Mouse (Mus musculus) embryo, embryonic 9.5 days (tissue): ENCODE results near the gene Osbpl10.

ENCODE experiments used
- DNase-seq: peaks from one replicate; pipeline ENCODE4 v3.0.0-alpha.2; 2017; ENCODE audit errors: extremely low spot score

The Osbpl10 gene

DNA sequence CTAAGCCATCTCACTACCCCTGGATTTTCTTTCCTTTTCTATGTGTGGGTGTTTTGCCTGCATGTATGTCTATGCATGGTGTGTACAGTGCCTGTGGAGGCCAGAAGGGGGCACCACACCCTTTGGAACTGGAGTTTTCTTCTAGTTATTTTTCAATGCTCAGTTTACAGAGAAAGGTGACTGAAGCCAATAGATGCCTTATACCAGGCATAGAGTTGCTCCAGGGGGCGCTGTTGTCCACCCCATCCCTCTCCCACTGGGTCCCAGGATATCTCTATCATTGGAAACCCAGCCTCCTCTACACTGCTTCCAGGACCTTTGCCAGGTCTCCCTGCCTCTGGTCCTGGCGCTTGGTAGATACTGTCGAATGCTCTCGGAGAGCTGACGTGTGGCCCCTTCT is 184.7 kb downstream of the Osbpl10 start:
- DNase-seq, result peak; percentile 59

DNA sequence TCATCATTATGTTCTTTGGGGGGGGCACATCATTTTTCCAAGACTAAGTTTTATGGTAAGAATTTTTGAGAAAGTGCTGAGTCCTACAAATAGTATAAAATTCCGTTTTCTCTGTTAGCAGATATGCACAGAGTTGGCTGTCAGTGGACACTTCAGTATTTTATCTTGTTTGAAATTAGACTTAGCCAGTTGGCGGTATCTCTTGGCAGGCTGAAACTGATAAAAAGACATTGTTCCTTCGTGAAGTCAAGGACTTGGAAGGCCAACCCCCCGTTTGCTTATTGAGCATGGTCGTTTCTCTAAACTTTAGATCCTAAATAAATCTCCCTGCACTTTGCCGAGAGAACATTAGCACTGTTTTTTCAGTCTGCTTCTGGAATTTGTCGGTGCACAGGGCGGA is 185.3 kb downstream of the Osbpl10 start:
- DNase-seq, result no peak

DNA sequence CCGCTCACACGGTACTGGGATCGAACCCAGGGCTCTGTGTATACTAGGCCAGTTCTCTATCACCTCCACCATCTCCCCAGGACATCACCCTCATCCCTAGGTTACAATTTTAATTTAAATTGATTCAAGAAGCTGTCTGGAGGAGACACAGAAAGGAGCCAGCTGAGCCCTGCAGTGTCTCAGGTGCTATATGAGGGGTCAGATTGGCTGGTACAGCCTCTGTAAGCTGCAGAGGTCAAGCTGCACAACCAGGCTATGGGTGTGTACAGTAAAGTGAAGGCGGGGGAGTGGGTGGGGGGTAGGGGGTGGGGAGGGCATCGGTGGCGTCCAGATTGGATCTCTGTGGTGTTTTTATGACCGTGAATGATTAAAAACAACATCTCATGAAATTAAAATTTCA is 186.0 kb downstream of the Osbpl10 start:
- DNase-seq, result no peak

DNA sequence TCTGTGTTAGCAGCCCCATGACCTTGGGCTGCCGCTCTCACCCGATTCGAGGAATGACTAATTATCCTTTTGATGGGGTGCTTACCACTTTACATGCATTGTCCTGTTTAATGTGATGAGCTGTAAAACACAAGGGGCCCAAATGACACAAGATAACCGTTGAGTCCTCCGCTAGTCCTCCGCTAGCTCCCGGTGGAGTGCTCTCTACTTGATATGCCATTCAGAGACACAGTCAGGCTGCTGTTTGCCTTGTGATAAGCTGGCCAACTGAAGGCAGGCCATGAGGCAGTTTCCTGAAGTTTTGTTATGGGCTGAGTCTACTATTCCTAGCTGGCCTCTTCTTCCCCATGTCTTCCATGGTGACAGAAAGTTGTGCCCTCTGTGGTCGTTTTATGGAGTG is 187.6 kb downstream of the Osbpl10 start:
- no peak for DNase-seq

DNA sequence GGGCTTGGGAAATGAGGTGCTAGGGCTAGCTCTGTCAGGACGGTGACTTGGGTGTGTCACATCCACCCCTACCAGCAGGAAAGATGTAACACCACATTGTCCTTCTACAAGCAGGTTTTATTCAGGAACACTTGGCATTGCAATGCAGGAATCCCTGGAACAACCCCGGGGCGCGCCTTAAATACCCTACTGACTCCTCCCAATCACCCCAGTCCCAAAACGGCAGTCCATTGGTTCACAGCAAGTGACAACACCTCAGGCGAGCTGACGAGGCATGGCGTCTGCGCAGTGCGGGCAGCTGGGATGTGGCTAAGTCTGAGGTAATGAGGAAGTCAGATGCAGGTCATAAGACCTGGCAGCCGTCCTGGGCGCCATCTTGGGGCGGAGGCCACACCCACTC is 191.2 kb downstream of the Osbpl10 start:
- DNase-seq, result no peak

DNA sequence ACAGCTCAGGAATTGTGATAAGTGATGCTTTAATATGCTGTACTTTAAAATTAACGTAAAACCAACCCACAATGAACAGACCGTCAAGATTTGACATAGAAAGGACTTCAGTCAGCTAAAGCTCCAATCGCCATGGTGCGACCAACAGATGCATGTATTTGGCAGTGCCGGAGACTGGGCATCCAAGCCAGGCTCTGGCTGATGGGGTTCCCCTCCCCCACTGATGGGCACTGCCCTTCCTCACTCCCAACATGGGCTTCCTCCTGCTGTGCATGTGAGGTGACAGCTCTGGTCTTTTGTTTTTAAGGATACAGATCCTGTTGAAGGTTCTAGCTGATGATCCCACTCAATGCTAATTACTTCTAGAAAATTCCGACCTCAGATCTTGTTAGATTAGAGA is 193.7 kb downstream of the Osbpl10 start:
- DNase-seq, result no peak

DNA sequence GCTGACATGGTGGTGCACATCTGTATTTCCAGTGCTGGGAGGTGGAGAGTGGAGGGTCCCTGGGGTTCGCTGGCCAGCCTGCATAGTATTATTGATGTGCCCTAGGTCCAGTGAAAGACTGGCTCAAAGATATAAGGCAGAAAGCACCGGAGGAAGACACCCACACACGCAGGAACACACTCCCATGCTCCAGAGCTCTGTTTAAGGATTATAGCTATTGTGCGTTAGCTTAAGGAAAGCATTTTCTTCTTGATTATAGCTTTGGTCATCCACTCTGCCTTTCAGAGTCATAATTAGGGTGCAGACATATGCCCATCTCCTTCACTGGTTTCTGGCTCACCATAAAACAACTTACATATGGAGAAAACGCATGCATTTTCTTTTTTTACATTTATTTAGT is 200.8 kb downstream of the Osbpl10 start:
- no peak for DNase-seq

DNA sequence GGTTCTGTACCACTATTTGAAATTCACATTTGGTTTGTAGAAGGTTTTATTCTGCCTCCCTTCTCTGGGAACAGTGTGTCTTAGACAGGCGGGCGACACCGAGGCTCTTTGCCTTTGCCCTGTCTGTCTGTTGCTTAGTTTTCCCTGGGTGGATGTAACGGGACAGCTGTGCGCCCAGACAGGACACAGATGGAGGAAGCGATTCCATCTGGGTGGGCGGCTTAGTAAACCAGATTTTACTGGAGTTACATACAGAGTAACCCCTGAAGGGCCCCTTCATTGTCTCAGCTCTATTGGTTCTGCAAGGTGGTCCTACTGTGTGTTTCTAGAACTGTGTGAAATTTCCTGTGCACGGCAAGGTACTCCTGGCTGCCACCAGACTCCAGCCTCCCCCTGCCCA is 201.6 kb downstream of the Osbpl10 start:
- no peak for DNase-seq

DNA sequence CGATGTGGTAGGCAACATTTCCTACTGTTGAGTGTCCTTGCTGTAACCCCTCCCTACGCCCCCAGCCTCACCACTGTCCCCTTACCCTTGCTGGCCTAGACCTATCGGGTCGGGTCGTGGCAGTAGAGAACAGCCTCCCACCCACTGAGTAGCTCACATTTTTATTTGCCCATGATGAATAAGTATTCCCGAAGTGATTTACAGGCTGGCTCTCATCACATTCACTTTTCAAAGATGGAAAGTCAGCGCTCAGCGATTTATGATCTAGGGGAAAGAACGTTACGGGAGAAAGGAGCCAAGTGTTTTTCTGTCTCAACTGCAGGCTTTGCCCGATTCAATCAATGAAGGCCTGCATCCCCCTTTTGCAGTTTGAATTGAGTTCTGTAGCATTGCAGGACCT is 208.0 kb downstream of the Osbpl10 start:
- no peak for DNase-seq

DNA sequence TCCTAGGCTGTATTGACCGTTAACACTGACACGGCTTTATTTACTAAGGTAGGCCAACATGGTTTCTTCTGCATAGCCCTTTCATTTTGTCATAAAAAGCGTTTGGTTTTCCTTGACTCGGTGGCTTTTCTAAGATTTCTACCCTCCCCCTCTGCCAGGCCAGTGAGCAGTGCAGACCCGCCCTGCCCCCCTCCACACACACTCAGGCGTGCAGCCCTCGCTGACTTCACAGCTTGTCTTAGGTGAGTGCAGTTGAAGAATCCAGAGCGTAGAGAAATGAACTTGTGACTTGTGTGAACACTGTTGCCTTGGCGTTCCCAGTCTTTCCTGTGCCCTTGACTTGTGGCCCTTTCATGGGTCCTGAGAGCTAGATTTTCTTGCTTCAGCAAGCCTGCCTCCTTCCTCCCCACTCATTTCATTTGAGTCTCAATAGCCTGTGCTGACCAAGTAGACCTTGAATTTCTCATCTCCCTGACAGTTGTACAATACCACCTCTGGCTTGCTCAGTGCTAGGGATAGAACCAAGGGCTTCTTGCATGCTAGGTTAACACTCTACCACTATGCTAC is 212.1 kb downstream of the Osbpl10 start:
- DNase-seq, result no peak

DNA sequence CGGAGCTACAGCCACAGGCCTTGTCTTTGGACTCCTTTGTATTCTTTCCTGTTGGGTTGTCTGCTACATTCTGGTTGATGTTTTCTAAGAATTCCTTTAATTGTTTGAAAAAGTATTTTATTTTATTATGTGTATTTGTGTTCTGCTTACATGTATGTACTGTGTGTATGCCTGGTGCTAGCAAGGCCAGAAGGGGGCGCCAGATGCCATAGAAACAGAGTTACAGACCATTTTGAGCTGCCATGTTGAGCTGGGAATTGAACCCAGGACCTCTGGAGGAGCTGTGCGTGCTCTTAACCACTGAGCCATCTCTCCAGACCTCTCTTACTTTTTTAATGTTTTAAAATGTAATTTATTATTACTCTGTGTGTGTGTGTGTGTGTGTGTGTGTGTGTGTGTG is 214.5 kb downstream of the Osbpl10 start:
- DNase-seq, result no peak

DNA sequence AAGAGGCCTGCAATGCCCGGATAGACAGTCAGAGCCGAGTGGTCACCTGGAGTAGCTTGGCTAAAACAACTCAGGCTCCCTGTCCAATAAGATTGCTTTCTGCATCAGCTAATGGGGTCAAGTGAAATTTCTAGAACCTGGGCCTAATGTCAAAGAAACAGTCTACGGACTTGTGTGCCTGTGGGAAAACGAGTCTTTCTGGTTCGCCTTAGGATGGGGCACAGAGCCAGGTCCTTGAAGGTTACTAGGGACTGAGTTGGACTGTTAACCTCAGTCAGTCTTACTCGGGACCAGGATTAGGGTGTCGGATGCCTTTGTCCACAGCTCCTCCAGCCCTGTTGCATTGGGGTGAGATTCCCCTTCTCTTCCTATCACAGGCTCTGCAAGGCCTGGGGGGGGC is 218.7 kb downstream of the Osbpl10 start:
- DNase-seq, result no peak

DNA sequence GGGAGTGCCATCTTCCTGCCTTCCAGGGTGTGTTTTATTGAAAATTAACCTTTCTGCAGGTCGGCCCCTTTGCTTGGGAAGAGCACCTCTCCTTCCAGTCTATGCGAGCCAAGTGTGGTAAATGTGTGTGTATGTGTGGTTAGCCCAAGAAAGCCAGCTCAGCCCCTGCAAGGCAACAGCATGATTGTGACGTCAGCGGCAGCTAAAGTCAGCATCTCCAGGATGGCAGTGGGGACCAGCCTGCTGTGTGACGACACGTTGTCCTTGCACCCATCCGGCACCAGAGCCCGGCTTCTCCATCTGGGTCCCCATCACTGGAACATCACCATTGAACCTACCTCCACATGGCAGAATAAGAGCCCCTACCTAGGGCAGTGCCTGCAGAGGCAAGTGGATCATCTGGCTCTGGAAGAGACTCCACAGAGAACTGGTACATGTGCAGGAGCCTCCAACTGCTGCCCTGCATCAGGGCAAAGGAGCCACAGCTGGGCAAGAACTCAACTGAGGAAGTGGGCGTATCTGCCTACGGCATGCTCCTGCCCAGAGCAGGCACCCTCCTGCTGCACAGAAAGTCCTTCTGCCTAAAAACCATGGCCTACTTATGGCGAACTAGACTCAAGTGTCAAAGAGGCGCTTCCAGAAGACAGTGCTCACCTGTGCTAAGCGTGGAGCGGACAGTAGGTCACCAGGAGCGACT is 221.9 kb downstream of the Osbpl10 start:
- no peak for DNase-seq

DNA sequence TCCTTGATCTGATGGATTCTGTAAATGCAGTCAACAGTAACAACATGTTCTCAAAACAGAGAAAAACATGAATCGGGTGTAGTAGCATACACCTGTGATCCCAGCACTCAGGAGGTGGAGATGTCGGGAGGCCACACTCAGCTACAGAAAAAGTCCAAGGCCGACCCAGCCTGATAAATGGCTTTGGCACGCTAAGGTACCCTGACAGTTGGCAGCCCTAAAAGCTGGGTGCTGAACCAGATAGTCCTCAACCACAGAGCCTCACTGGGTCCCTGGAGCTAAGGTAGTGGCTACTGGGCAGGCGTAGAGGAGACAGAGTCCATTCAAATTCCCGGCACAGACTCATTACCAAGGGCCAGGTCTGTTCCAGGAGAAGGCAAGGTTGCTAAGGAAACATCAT is 222.9 kb downstream of the Osbpl10 start:
- no peak for DNase-seq

DNA sequence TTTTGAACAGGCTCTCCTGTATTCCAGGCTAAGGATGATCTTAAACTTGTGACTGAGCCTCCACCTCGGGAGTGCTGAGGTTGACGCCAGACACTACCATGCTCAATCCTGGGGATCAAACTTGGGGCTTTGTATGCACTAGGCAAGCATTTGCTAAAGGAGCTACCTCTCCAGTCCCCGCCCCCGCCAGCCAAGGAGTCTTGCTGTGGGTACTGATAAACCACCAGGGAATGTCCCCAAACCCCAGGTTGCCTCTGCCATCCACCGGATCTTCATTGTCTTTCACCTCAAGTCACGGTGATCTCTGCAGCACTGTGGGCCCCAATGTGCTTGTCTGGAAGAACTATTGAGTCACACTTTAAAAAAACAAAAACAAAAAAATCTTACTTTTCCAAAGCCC is 224.8 kb downstream of the Osbpl10 start:
- no peak for DNase-seq

DNA sequence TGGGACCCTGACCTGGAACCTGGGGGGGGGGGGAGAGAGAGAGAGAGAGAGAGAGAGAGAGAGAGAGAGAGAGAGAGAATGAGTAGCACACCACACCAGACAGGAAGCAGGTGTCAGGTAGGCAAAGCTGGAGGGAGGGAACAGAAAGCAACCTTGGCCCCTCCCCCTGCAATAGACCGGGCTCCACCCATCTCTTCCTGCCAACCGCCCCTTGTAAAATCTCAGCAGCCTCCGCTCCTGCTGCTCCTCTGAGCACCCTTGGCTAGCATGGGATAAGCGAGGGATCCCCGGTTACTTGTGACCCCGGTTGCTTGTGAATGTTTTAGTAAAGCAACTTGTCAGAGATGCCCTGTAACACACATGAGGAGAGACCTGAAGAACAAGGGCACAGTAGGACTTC is 227.1 kb downstream of the Osbpl10 start:
- DNase-seq, result peak; percentile 10

DNA sequence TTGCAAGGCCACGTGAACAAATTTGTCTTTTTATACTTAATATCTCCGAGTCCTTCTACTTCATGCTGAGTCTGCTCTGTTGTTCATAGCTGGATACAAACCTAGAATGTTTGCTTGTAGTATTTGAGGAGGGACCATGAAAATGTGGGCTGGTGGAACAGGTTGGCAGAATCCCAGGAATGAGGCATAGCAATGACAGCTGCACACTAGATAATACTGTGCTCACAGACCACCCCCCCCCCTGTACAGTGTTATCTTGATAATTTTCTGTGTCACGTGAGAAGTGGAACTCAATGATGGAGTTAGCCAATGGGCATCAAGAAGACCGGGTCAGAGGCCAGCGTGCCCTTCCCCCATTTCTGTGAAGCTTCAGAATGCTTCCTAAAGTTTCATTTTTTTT is 227.8 kb downstream of the Osbpl10 start:
- no peak for DNase-seq

DNA sequence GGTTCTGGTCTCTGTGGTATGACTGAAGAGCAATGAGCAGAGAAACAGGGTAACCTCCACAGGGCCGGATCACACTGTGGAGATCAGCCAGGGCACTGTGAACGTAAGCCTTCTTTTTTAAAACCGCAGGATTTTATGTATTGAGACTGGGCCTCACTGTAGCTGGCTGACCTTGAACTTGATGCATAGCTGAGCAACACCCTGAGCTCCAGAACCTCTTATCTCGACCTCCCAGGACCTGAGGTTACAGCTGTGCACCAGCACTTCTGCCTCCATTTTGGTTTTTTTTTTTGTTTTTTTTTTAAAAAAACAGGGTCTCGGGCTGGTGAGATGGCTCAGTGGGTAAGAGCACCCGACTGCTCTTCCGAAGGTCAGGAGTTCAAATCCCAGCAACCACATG is 231.4 kb downstream of the Osbpl10 start:
- DNase-seq, result no peak

DNA sequence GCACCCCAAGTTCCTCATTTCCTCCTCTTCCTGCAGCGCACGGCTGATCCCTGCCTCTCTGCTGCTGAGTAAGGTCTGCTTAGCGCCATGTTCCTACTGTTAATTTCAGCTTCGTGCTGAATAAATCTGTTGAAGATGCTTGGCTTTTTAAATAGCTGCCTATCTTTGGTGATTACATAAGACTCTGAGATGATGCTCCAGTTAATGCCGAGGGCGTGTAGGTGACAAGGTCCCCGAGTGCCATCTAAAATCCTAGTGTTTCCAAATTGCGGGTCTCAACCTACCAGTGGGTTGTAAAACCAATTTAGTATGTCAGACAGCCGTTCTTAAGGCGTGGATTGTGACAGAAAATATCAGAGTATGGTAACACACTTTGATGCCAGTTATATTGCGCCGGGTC is 232.2 kb downstream of the Osbpl10 start:
- DNase-seq, result no peak

DNA sequence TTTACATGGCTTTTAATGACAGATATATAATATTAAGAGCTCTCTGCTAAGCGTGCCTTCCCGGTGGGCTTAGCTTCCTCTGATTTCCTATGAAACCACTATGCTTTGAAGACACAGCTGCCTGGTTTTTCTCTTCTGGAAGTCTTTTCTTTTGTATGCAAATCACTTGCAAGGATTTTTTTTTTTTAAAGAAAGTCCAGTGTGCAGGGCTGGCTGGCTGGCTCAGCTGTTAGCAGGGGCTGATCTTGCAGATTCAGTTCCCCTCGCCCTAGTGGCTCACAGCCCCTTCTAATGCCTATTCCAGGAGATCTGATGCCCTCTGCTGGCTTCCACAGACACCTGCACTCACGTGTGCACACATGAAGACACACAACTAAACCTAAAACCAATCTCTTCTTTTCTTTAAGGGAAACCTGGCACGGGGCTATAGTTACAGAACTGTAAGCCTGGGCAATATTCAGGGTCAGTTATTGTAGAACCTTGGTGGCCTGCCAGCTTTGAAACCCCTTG is 235.4 kb downstream of the Osbpl10 start:
- no peak for DNase-seq

DNA sequence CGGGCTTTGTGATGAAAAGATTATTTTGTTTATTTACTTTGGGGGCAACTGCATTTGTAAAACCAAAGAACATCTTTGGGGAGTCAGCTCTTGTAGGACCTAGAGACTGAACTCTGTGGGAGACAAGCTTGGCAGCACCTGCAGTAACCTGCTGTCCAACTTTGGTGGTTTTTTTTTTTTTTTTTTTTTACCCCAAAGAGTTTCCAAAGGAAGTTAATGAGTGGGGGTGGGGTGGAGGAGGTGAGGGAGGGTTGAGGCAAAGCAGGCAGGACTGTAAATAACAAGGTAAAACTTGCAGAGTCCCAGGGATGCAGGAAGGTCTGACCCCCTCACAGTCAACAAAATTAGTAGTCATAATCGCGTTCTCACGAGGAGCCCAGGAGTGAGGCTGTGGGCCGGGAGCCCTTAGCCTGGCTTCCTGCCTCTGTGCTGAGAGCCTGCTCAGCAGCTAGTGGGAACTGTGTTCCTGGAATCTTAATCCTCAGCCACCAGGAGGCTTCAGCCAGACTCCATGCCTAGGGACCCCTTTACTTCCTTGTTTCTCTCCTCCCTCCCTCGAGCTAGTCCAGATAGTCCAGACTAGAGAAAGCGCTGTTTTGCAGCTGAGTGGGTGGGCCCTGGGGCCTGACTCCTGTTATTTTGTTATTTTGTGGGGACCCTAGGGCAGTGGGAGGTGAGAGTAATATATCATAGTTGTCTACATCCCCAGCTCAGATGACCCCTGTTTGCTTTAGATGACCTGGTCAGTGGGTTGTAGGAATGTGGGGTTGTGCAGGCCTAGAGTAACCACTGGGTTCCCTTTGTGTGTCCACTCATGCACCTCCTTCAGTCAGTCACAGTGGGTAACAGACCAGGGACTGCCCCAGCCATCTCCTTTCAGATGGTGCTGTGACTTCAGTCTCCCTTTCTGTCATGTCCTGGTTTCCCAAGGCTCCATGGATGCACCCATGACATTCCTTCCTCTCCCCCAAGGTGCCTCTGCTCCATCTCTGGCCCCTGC is 236.5 kb downstream of the Osbpl10 start:
- DNase-seq, result peak; percentile 42

DNA sequence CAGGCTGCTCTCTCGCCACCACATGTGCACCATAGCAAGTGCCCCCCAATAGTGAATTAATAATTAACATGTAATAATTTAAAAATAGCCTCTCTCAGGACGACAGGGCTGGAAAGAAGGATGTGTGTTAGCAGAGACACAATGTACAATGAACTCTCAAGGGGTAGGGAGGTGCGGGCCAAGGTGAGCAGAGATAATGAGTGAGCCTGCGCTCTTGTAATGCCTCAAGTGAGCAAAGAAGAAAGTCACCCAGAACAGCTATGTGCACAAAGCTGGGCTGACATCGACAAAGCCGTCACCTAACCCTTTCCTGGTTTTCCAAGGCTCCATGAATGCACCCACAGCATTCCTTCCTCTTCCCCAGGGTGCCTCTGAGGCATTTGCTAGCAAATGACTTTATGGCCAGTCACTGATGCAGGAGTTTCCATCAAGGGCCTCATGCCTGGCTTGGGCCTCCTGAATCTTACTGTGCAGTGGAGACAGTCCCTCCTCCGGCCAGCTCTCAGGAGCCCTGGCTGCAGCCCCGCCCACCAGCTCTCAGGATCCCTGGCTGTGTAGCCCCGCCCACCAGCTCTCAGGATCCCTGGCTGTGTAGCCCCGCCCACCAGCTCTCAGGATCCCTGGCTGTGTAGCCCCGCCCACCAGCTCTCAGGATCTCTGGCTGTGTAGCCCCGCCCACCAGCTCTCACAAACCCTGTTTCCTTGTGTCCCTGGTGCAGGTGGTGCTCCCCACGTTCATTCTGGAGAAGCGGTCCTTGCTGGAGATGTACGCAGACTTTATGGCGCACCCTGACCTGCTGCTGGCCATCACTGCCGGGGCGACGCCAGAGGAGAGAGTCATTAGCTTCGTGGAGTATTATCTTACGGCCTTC is 237.7 kb downstream of the Osbpl10 start:
- peak; percentile 66 for DNase-seq
